Mouse (Mus musculus): Measurements from ENCODE around the gene Ap2m1.

DNA sequence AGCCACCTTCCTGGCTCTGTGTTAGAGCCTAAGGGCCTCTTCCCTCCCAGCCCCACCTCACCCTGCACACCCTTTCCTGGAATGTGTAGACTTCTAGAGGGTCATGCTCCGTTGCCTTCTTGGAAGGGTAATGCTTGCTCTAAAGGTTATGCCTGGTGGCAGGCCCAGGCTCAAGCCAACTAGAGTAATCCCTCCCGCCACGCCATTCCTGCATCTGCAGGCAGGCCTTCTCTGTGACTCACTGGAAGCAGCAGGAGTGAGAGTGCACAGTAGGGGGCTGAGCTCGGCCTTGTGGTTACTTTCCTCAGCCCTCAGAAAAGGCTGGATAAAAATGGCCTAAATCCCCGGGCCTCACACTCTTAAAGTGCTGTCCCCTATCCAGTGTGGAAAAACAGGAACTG, 1.8 kb downstream of the Ap2m1 start:
- TF ChIP-seq CTCF (IDR thresholded peaks at IDR 0.05), result peak; percentile 5; the same call in 1 of the 2 replicates
- TF ChIP-seq EP300 (IDR thresholded peaks at IDR 0.05), result no peak

Data from lung, postnatal 0 days (tissue).